Mouse (Mus musculus) limb, embryonic 14.5 days (tissue): Measurements from ENCODE around the gene Brca1. TPM values are rescaled to one million over a fixed set of nuclear protein-coding genes. Genes with fewer than 3 reads are reported as not detected.
"Not testable (repeated sequence)": the region's sequence is repeated elsewhere in the genome, so short reads cannot be mapped to it uniquely, and the experiment has no call there.

Experiments
- ATAC-seq: fragments of 200-750 bp; cut with Nextera tagmentation; 2 replicates; pipeline ENCODE4 v1.8.0; 2017; ENCODE audit warnings: low read depth, moderate number of reproducible peaks, moderate TSS enrichment; ENCODE audit not compliant: low FRiP score
- DNase-seq: peaks from one replicate; pipeline ENCODE4 v3.0.0-alpha.2; 2015; ENCODE audit warnings: low spot score
- H3K27ac ChIP-seq: fragments of 300-500 bp; sonication (generic); replicated peaks from 2 replicates; pipeline ENCODE4 v1.5.1; 2014; ENCODE audit warnings: low read depth, mild to moderate bottlenecking, low read length, moderate library complexity, mixed read lengths
- H3K27me3 ChIP-seq: fragments of 300-500 bp; sonication (generic); 2 replicates; pipeline ENCODE4 v1.6.1; 2014; ENCODE audit warnings: low read length, mixed read lengths; ENCODE audit not compliant: control insufficient read depth, insufficient read depth
- H3K36me3 ChIP-seq: fragments of 300-500 bp; sonication (generic); 2 replicates; pipeline ENCODE4 v1.6.1; 2014; ENCODE audit warnings: mild to moderate bottlenecking, low read length, moderate library complexity, mixed read lengths; ENCODE audit not compliant: control insufficient read depth, insufficient read depth
- H3K4me1 ChIP-seq: fragments of 300-500 bp; sonication (generic); 2 replicates; pipeline ENCODE4 v1.6.1; 2014; ENCODE audit warnings: antibody characterized with exemption, low read length, mixed read lengths; ENCODE audit not compliant: control insufficient read depth, insufficient read depth
- H3K4me2 ChIP-seq: fragments of 300-500 bp; sonication (generic); replicated peaks from 2 replicates; pipeline ENCODE4 v1.6.1; 2014; ENCODE audit warnings: low read depth, mild to moderate bottlenecking, low read length, moderate library complexity; ENCODE audit not compliant: severe bottlenecking
- H3K4me3 ChIP-seq: fragments of 300-500 bp; sonication (generic); replicated peaks from 2 replicates; pipeline ENCODE4 v1.5.1; 2014; ENCODE audit warnings: low read length
- H3K9ac ChIP-seq: fragments of 300-500 bp; sonication (generic); 2 replicates; pipeline ENCODE4 v1.6.1; 2014; ENCODE audit warnings: mild to moderate bottlenecking, low read depth, low read length, moderate library complexity; ENCODE audit not compliant: severe bottlenecking
- H3K9me3 ChIP-seq: fragments of 300-500 bp; sonication (generic); 2 replicates; pipeline ENCODE4 v1.6.1; 2016; ENCODE audit warnings: low read length; ENCODE audit not compliant: control insufficient read depth
- POLR2A ChIP-seq: fragments of 200-500 bp; IDR thresholded peaks from 2 replicates; pipeline ENCODE4 v1.8.0; 2012; ENCODE audit warnings: inconsistent platforms, mild to moderate bottlenecking, moderate library complexity, borderline replicate concordance; ENCODE audit not compliant: insufficient read depth, insufficient read length; ENCODE audit errors: extremely low read depth
- WGBS: fragments of 180-500 bp; shearing (Covaris S2); extraction: QIAGEN DNeasy Blood & Tissue Kit; methylation state at CpG from one replicate; pipeline ENCODE4 v1.1.7; 2014; 5-methylcytosine and 5-hydroxymethylcytosine counted together
- polyA plus RNA-seq, 2 experiments: library from polyadenylated mRNA; depleted of rRNA in 1 of 2; stranded (reverse) in 1 of 2; unstranded in 1 of 2; fragments of >200 nt; fragmentation: Nextera tagmentation in 1 of 2; extraction: Ambion mirVana in 1 of 2; gene quantifications; 2 replicates each; pipeline versions ENCODE4 v1.2.1 to v1.2.3; 2012 to 2014

The Brca1 gene
- polyA plus RNA-seq, 2 experiments: 9.9 to 11.6 TPM

- no peak overlapping the region for H3K9ac ChIP-seq
- WGBS: 92% methylated on average over 1 of the region's 1 CpGs
- H3K27me3 ChIP-seq: no peaks in the 10 kb centered on the region
- no peaks in the 10 kb centered on the region for H3K9me3 ChIP-seq
- peaks cover 29% of the 10 kb centered on the region for H3K36me3 ChIP-seq
- no peak overlapping the region for H3K27ac ChIP-seq
- H3K4me1 ChIP-seq: peaks cover 8% of the 10 kb centered on the region
- H3K4me3 ChIP-seq: no peak overlapping the region
- no peak for DNase-seq
- TF ChIP-seq POLR2A: no peak
- ATAC-seq: no peak
- no peak overlapping the region for H3K4me2 ChIP-seq
These were observed 105.4 kb downstream of the Brca1 start for GRCm38 (mm10) chr11:101446319-101446718.

DNA sequence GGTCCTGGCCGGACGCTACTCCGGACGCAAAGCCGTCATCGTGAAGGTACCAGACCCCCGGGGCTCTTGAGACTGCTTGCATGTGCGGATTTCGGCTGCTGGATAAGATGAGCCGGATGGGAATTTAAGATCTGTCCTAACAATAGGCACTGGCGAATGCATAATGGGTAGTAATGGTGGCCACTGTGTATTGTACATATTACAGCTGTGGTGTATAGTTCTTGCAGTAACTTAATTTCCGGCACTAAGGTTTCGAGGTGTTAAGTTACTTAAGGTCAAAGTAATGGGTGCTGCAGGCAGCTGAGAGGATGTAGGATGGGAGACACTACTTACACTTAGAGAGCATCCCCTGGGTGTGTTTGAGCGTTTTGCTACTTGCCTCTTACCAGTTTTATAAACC, 109.0 kb downstream of the Brca1 start:
- peaks cover 29% of the 10 kb centered on the region for H3K36me3 ChIP-seq
- TF ChIP-seq POLR2A: no peak
- peak overlapping the region; percentile 81 for H3K4me3 ChIP-seq
- no peak for ATAC-seq
- H3K9me3 ChIP-seq: no peaks in the 10 kb centered on the region
- peak overlapping the region; percentile 95 for H3K27ac ChIP-seq
- peak overlapping the region; percentile 97 for H3K9ac ChIP-seq
- no peak for DNase-seq
- WGBS: 2% methylated on average over 14 of the region's 14 CpGs
- H3K4me2 ChIP-seq: peak overlapping the region; percentile 82
- no peaks in the 10 kb centered on the region for H3K27me3 ChIP-seq
- H3K4me1 ChIP-seq: peaks cover 8% of the 10 kb centered on the region

DNA sequence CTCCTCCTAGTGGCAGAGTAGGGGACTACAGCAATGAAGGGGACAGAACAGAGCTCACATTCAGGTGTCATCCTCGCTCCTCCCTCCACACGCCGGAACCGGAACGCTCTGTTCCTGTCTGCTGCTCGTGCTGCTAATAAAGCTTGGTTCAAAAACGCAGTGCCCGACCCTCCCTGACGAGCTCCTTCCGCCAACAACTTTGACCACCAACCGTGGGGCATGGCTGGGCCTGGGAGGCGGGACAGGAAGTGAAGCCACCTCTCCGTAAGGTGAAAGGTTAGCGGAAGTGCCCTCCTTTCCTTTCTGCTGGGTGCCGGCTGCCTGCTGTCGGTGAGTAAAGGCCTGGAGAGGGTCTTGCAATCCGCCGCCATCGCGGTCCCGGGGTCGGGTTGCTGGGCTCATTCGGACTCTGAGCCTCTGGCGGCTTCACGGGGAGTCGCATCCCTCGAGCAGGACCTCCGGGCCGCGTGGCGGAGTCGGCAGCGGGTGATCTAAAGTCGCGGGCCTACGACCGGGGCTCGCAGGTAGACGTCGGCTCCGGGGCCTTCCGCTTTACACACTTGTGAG, 109.5 kb downstream of the Brca1 start, which contains the start of gene Rpl27:
Rpl27 (plus strand) TSS at position 172 of the 567 bp plus-strand sequence.
- DNase-seq (peak; percentile 99), ATAC-seq (peak; percentile 97)
- Histone ChIP-seq H3K4me1 (peaks cover 8% of the 10 kb centered on the region), H3K9ac (peak within 1 kb of the TSS; percentile 97), H3K4me2 (peak within 1 kb of the TSS; percentile 82), H3K36me3 (peaks cover 29% of the 10 kb centered on the region), H3K27me3 (no peaks in the 10 kb centered on the region), H3K9me3 (no peaks in the 10 kb centered on the region), H3K4me3 (peak within 1 kb of the TSS; percentile 81), H3K27ac (peak within 1 kb of the TSS; percentile 95)
- WGBS: under 1% methylated on average over 42 of the region's 42 CpGs
- TF ChIP-seq POLR2A: 0 out of 2 replicates have a peak, but pooled peaks have one; percentile 29

- Histone ChIP-seq H3K4me2 (peak overlapping the region; percentile 47), H3K4me3 (peak overlapping the region; percentile 81), H3K36me3 (peaks cover 29% of the 10 kb centered on the region)
- WGBS: 37% methylated on average over 14 of the region's 15 CpGs
- H3K27me3 ChIP-seq, H3K4me1 ChIP-seq, H3K9ac ChIP-seq, ATAC-seq, H3K9me3 ChIP-seq, H3K27ac ChIP-seq, DNase-seq: not testable (repeated sequence)
These were observed 110.2 kb downstream of the Brca1 start for GRCm38 (mm10) chr11:101441450-101442126.

Other genes with a start within 250 kb of the Brca1 start
- gene Becn1, start 249.7 kb downstream of the Brca1 start, polyA plus RNA-seq (2012; rRNA removed): 86.5 and 100 TPM in 2 replicates
- 118 and 135 TPM in 2 replicates for gene Becn1, start 249.7 kb downstream of the Brca1 start, polyA plus RNA-seq (2014; fragmentation: Nextera tagmentation; extraction: Ambion mirVana)
- gene Psme3, start 235.7 kb downstream of the Brca1 start, polyA plus RNA-seq (2012; rRNA removed): 128 and 142 TPM in 2 replicates
- 105 TPM in 2 replicates for gene Psme3, start 235.7 kb downstream of the Brca1 start, polyA plus RNA-seq (2014; fragmentation: Nextera tagmentation; extraction: Ambion mirVana)
- gene Aoc2, start 226.9 kb downstream of the Brca1 start, polyA plus RNA-seq (2012; rRNA removed): 6.2 and 8.2 TPM in 2 replicates
- 0.84 and 0.86 TPM in 2 replicates for gene Aoc2, start 226.9 kb downstream of the Brca1 start, polyA plus RNA-seq (2014; fragmentation: Nextera tagmentation; extraction: Ambion mirVana)
- 3.1 TPM in 2 replicates for gene Aoc3, start 221.3 kb downstream of the Brca1 start, polyA plus RNA-seq (2012; rRNA removed)
- gene Aoc3, start 221.3 kb downstream of the Brca1 start, polyA plus RNA-seq (2014; fragmentation: Nextera tagmentation; extraction: Ambion mirVana): 0.68 and 1.0 TPM in 2 replicates
- not detected in 2 replicates for gene G6pc, start 184.4 kb downstream of the Brca1 start, polyA plus RNA-seq (2012; rRNA removed)
- not detected in 2 replicates for gene G6pc, start 184.4 kb downstream of the Brca1 start, polyA plus RNA-seq (2014; fragmentation: Nextera tagmentation; extraction: Ambion mirVana)
- 39.3 and 41.1 TPM in 2 replicates for gene Aarsd1, start 134.3 kb downstream of the Brca1 start, polyA plus RNA-seq (2012; rRNA removed)
- gene Aarsd1, start 134.3 kb downstream of the Brca1 start, polyA plus RNA-seq (2014; fragmentation: Nextera tagmentation; extraction: Ambion mirVana): 62.8 and 63.2 TPM in 2 replicates
- 1.3 and 4.2 TPM in 2 replicates for gene Gm27029, start 127.2 kb downstream of the Brca1 start, polyA plus RNA-seq (2012; rRNA removed)
- gene Gm27029, start 127.2 kb downstream of the Brca1 start, polyA plus RNA-seq (2014; fragmentation: Nextera tagmentation; extraction: Ambion mirVana): 11.8 and 12.1 TPM in 2 replicates
- 19.3 and 20.6 TPM in 2 replicates for gene Rundc1, start 126.9 kb downstream of the Brca1 start, polyA plus RNA-seq (2012; rRNA removed)
- 17.6 and 17.8 TPM in 2 replicates for gene Rundc1, start 126.9 kb downstream of the Brca1 start, polyA plus RNA-seq (2014; fragmentation: Nextera tagmentation; extraction: Ambion mirVana)
- gene Ptges3l, start 126.6 kb downstream of the Brca1 start, polyA plus RNA-seq (2012; rRNA removed): 23.7 and 27.5 TPM in 2 replicates
- 13.9 and 20.5 TPM in 2 replicates for gene Ptges3l, start 126.6 kb downstream of the Brca1 start, polyA plus RNA-seq (2014; fragmentation: Nextera tagmentation; extraction: Ambion mirVana)
- 1,216 and 1,303 TPM in 2 replicates for gene Rpl27, start 109.7 kb downstream of the Brca1 start, polyA plus RNA-seq (2012; rRNA removed)
- gene Rpl27, start 109.7 kb downstream of the Brca1 start, polyA plus RNA-seq (2014; fragmentation: Nextera tagmentation; extraction: Ambion mirVana): 384 and 422 TPM in 2 replicates
- gene Ifi35, start 103.5 kb downstream of the Brca1 start, polyA plus RNA-seq (2012; rRNA removed): 13.1 and 15.2 TPM in 2 replicates
- 16.1 and 16.7 TPM in 2 replicates for gene Ifi35, start 103.5 kb downstream of the Brca1 start, polyA plus RNA-seq (2014; fragmentation: Nextera tagmentation; extraction: Ambion mirVana)
- 20.7 and 21.8 TPM in 2 replicates for gene Rnd2, start 87.0 kb downstream of the Brca1 start, polyA plus RNA-seq (2012; rRNA removed)
- 8.4 and 10.4 TPM in 2 replicates for gene Rnd2, start 87.0 kb downstream of the Brca1 start, polyA plus RNA-seq (2014; fragmentation: Nextera tagmentation; extraction: Ambion mirVana)
- 88.0 and 96.1 TPM in 2 replicates for gene Vat1, start 85.7 kb downstream of the Brca1 start, polyA plus RNA-seq (2012; rRNA removed)
- 56.1 and 63.3 TPM in 2 replicates for gene Vat1, start 85.7 kb downstream of the Brca1 start, polyA plus RNA-seq (2014; fragmentation: Nextera tagmentation; extraction: Ambion mirVana)
- 82.7 and 93.1 TPM in 2 replicates for gene Nbr1, start 194 bp upstream of the Brca1 start, polyA plus RNA-seq (2012; rRNA removed)
- gene Nbr1, start 194 bp upstream of the Brca1 start, polyA plus RNA-seq (2014; fragmentation: Nextera tagmentation; extraction: Ambion mirVana): 62.8 and 71.3 TPM in 2 replicates
- 9.3 and 11.6 TPM in 2 replicates for gene Tmem106a, start 30.3 kb upstream of the Brca1 start, polyA plus RNA-seq (2012; rRNA removed)
- gene Tmem106a, start 30.3 kb upstream of the Brca1 start, polyA plus RNA-seq (2014; fragmentation: Nextera tagmentation; extraction: Ambion mirVana): 3.8 and 5.4 TPM in 2 replicates
- gene Gm11634, start 47.3 kb upstream of the Brca1 start, polyA plus RNA-seq (2012; rRNA removed): not detected in 2 replicates
- gene Gm11634, start 47.3 kb upstream of the Brca1 start, polyA plus RNA-seq (2014; fragmentation: Nextera tagmentation; extraction: Ambion mirVana): not detected in 2 replicates
- gene Rdm1, start 75.2 kb upstream of the Brca1 start, polyA plus RNA-seq (2012; rRNA removed): 35.5 and 36.0 TPM in 2 replicates
- gene Rdm1, start 75.2 kb upstream of the Brca1 start, polyA plus RNA-seq (2014; fragmentation: Nextera tagmentation; extraction: Ambion mirVana): 39.2 and 39.4 TPM in 2 replicates
- gene Arl4d, start 113.6 kb upstream of the Brca1 start, polyA plus RNA-seq (2012; rRNA removed): 3.0 and 4.2 TPM in 2 replicates
- 2.5 and 3.6 TPM in 2 replicates for gene Arl4d, start 113.6 kb upstream of the Brca1 start, polyA plus RNA-seq (2014; fragmentation: Nextera tagmentation; extraction: Ambion mirVana)
- gene Dhx8, start 181.0 kb upstream of the Brca1 start, polyA plus RNA-seq (2012; rRNA removed): 25.0 and 27.0 TPM in 2 replicates
- gene Dhx8, start 181.0 kb upstream of the Brca1 start, polyA plus RNA-seq (2014; fragmentation: Nextera tagmentation; extraction: Ambion mirVana): 29.2 and 33.7 TPM in 2 replicates
- 24.2 and 31.6 TPM in 2 replicates for gene Etv4, start 233.4 kb upstream of the Brca1 start, polyA plus RNA-seq (2012; rRNA removed)
- 9.4 and 11.7 TPM in 2 replicates for gene Etv4, start 233.4 kb upstream of the Brca1 start, polyA plus RNA-seq (2014; fragmentation: Nextera tagmentation; extraction: Ambion mirVana)